Mouse (Mus musculus): ENCODE results near the gene Bend5. TPM values are rescaled to one million over a fixed set of nuclear protein-coding genes. Genes with fewer than 3 reads are reported as not detected.
A peak's percentile ranks its signal among the peaks of the same experiment; 100 is the strongest.

Gene Bend5
- polyA plus RNA-seq, 1 experiment from 2014 or later = 39.9 TPM

GRCm38 (mm10) chr4:111410731-111411130 is 4.1 kb upstream of the Bend5 start:
- H3K9me3 ChIP-seq (ENCODE audit: control insufficient read depth, low read length) = no peaks in the 10 kb centered on the region
- H3K4me1 ChIP-seq (ENCODE audit: control insufficient read depth, insufficient read depth, low read length) = peaks cover 3% of the 10 kb centered on the region
- no peak for DNase-seq (ENCODE audit: low spot score, missing footprints)
- ATAC-seq (ENCODE audit: low FRiP score) = no peak
- H3K27ac ChIP-seq (ENCODE audit: low read depth, low read length) = no peak overlapping the region
- H3K36me3 ChIP-seq (ENCODE audit: control insufficient read depth, insufficient read depth, low read length) = no peaks in the 10 kb centered on the region
- no peaks in the 10 kb centered on the region for H3K27me3 ChIP-seq (ENCODE audit: control insufficient read depth, insufficient read depth, low read length)
- no peak overlapping the region for H3K4me3 ChIP-seq (ENCODE audit: low read depth, low read length)
- WGBS = 88% methylated on average over 4 of the region's 4 CpGs
- H3K4me2 ChIP-seq = no peak overlapping the region
- H3K9ac ChIP-seq (ENCODE audit: low read length) = no peak overlapping the region

GRCm38 (mm10) chr4:111414399-111414798 is 407 bp upstream of the Bend5 start:
- DNase-seq (ENCODE audit: low spot score, missing footprints) = peak; percentile 94
- H3K4me1 ChIP-seq (ENCODE audit: control insufficient read depth, insufficient read depth, low read length) = peaks cover 7% of the 10 kb centered on the region
- no peaks in the 10 kb centered on the region for H3K9me3 ChIP-seq (ENCODE audit: control insufficient read depth, low read length)
- H3K27me3 ChIP-seq (ENCODE audit: control insufficient read depth, insufficient read depth, low read length) = no peaks in the 10 kb centered on the region
- H3K4me2 ChIP-seq = peak overlapping the region; percentile 64
- ATAC-seq (ENCODE audit: low FRiP score) = peak; percentile 23
- H3K9ac ChIP-seq (ENCODE audit: low read length) = peak overlapping the region; percentile 97
- peak overlapping the region; percentile 75 for H3K4me3 ChIP-seq (ENCODE audit: low read depth, low read length)
- under 1% methylated on average over 6 of the region's 6 CpGs for WGBS
- no peak overlapping the region for H3K27ac ChIP-seq (ENCODE audit: low read depth, low read length)
- no peaks in the 10 kb centered on the region for H3K36me3 ChIP-seq (ENCODE audit: control insufficient read depth, insufficient read depth, low read length)

- no peaks in the 10 kb centered on the region for H3K27me3 ChIP-seq (ENCODE audit: control insufficient read depth, insufficient read depth, low read length)
- peak overlapping the region; percentile 64 for H3K4me2 ChIP-seq
- no peak for ATAC-seq (ENCODE audit: low FRiP score)
- peak overlapping the region; percentile 75 for H3K4me3 ChIP-seq (ENCODE audit: low read depth, low read length)
- peak overlapping the region; percentile 97 for H3K9ac ChIP-seq (ENCODE audit: low read length)
- peaks cover 7% of the 10 kb centered on the region for H3K4me1 ChIP-seq (ENCODE audit: control insufficient read depth, insufficient read depth, low read length)
- H3K27ac ChIP-seq (ENCODE audit: low read depth, low read length) = no peak overlapping the region
- H3K36me3 ChIP-seq (ENCODE audit: control insufficient read depth, insufficient read depth, low read length) = no peaks in the 10 kb centered on the region
- WGBS = 80% methylated on average over 3 of the region's 3 CpGs
- DNase-seq (ENCODE audit: low spot score, missing footprints) = no peak
- H3K9me3 ChIP-seq (ENCODE audit: control insufficient read depth, low read length) = no peaks in the 10 kb centered on the region
Observed at GRCm38 (mm10) chr4:111416126-111416525, 1.3 kb downstream of the Bend5 start.

GRCm38 (mm10) chr4:111416551-111416950 is 1.7 kb downstream of the Bend5 start:
- Histone ChIP-seq H3K27ac (ENCODE audit: low read depth, low read length) (no peak overlapping the region), H3K9ac (ENCODE audit: low read length) (no peak overlapping the region), H3K4me2 (peak overlapping the region; percentile 64; the same call in 1 of the 2 replicates), H3K36me3 (ENCODE audit: control insufficient read depth, insufficient read depth, low read length) (no peaks in the 10 kb centered on the region), H3K4me1 (ENCODE audit: control insufficient read depth, insufficient read depth, low read length) (peaks cover 7% of the 10 kb centered on the region), H3K4me3 (ENCODE audit: low read depth, low read length) (no peak overlapping the region), H3K9me3 (ENCODE audit: control insufficient read depth, low read length) (no peaks in the 10 kb centered on the region), H3K27me3 (ENCODE audit: control insufficient read depth, insufficient read depth, low read length) (no peaks in the 10 kb centered on the region)
- ATAC-seq (ENCODE audit: low FRiP score) (no peak), DNase-seq (ENCODE audit: low spot score, missing footprints) (peak; percentile 73)
- WGBS = 60% methylated on average over 3 of the region's 3 CpGs

- Histone ChIP-seq H3K4me2 (no peak overlapping the region), H3K9me3 (ENCODE audit: control insufficient read depth, low read length) (no peaks in the 10 kb centered on the region), H3K4me3 (ENCODE audit: low read depth, low read length) (no peak overlapping the region), H3K36me3 (ENCODE audit: control insufficient read depth, insufficient read depth, low read length) (no peaks in the 10 kb centered on the region), H3K4me1 (ENCODE audit: control insufficient read depth, insufficient read depth, low read length) (peaks cover 7% of the 10 kb centered on the region), H3K9ac (ENCODE audit: low read length) (no peak overlapping the region), H3K27me3 (ENCODE audit: control insufficient read depth, insufficient read depth, low read length) (no peaks in the 10 kb centered on the region), H3K27ac (ENCODE audit: low read depth, low read length) (no peak overlapping the region)
- 97% methylated on average over 5 of the region's 5 CpGs for WGBS
- ATAC-seq (ENCODE audit: low FRiP score) = no peak
- peak; percentile 61 for DNase-seq (ENCODE audit: low spot score, missing footprints)
Observed at GRCm38 (mm10) chr4:111417716-111418115, 2.9 kb downstream of the Bend5 start.

GRCm38 (mm10) chr4:111419476-111419875 is 4.7 kb downstream of the Bend5 start:
- Histone ChIP-seq H3K36me3 (ENCODE audit: control insufficient read depth, insufficient read depth, low read length) (no peaks in the 10 kb centered on the region), H3K4me3 (ENCODE audit: low read depth, low read length) (no peak overlapping the region)
- WGBS = 84% methylated on average over 1 of the region's 1 CpGs

GRCm38 (mm10) chr4:111420031-111420430 is 5.2 kb downstream of the Bend5 start:
- 89% methylated on average over 3 of the region's 3 CpGs for WGBS
- no peaks in the 10 kb centered on the region for H3K36me3 ChIP-seq (ENCODE audit: control insufficient read depth, insufficient read depth, low read length)
- ATAC-seq (ENCODE audit: low FRiP score) (no peak), DNase-seq (ENCODE audit: low spot score, missing footprints) (peak; percentile 44)
- H3K27ac ChIP-seq (ENCODE audit: low read depth, low read length) = no peak overlapping the region
- H3K27me3 ChIP-seq (ENCODE audit: control insufficient read depth, insufficient read depth, low read length) = no peaks in the 10 kb centered on the region
- H3K9me3 ChIP-seq (ENCODE audit: control insufficient read depth, low read length) = no peaks in the 10 kb centered on the region
- H3K9ac ChIP-seq (ENCODE audit: low read length) = no peak overlapping the region
- H3K4me1 ChIP-seq (ENCODE audit: control insufficient read depth, insufficient read depth, low read length) = peaks cover 7% of the 10 kb centered on the region
- no peak overlapping the region for H3K4me2 ChIP-seq
- H3K4me3 ChIP-seq (ENCODE audit: low read depth, low read length) = no peak overlapping the region

More at GRCm38 (mm10) chr4:111419476-111419875, 4.7 kb downstream of the Bend5 start:
- Histone ChIP-seq H3K4me1 (ENCODE audit: control insufficient read depth, insufficient read depth, low read length) (peaks cover 7% of the 10 kb centered on the region), H3K27me3 (ENCODE audit: control insufficient read depth, insufficient read depth, low read length) (no peaks in the 10 kb centered on the region), H3K27ac (ENCODE audit: low read depth, low read length) (no peak overlapping the region), H3K9me3 (ENCODE audit: control insufficient read depth, low read length) (no peaks in the 10 kb centered on the region), H3K9ac (ENCODE audit: low read length) (no peak overlapping the region), H3K4me2 (no peak overlapping the region)
- no peak for ATAC-seq (ENCODE audit: low FRiP score)
- DNase-seq (ENCODE audit: low spot score, missing footprints) = peak; percentile 73

- Histone ChIP-seq H3K4me3 (ENCODE audit: low read depth, low read length) (no peak overlapping the region), H3K4me2 (no peak overlapping the region), H3K36me3 (ENCODE audit: control insufficient read depth, insufficient read depth, low read length) (no peaks in the 10 kb centered on the region), H3K27ac (ENCODE audit: low read depth, low read length) (no peak overlapping the region), H3K9me3 (ENCODE audit: control insufficient read depth, low read length) (no peaks in the 10 kb centered on the region), H3K27me3 (ENCODE audit: control insufficient read depth, insufficient read depth, low read length) (no peaks in the 10 kb centered on the region), H3K9ac (ENCODE audit: low read length) (no peak overlapping the region), H3K4me1 (ENCODE audit: control insufficient read depth, insufficient read depth, low read length) (peaks cover 2% of the 10 kb centered on the region; the same call in 1 of the 2 replicates)
- ATAC-seq (ENCODE audit: low FRiP score) (no peak), DNase-seq (ENCODE audit: low spot score, missing footprints) (peak; percentile 39)
- 87% methylated on average over 4 of the region's 4 CpGs for WGBS
Observed at GRCm38 (mm10) chr4:111420955-111421354, 6.1 kb downstream of the Bend5 start.

- ATAC-seq (ENCODE audit: low FRiP score) (no peak), DNase-seq (ENCODE audit: low spot score, missing footprints) (no peak)
- H3K4me3 ChIP-seq (ENCODE audit: low read depth, low read length) = no peak overlapping the region
- no peaks in the 10 kb centered on the region for H3K27me3 ChIP-seq (ENCODE audit: control insufficient read depth, insufficient read depth, low read length)
- H3K4me1 ChIP-seq (ENCODE audit: control insufficient read depth, insufficient read depth, low read length) = no peaks in the 10 kb centered on the region
- no peaks in the 10 kb centered on the region for H3K36me3 ChIP-seq (ENCODE audit: control insufficient read depth, insufficient read depth, low read length)
- no peak overlapping the region for H3K4me2 ChIP-seq
- no peaks in the 10 kb centered on the region for H3K9me3 ChIP-seq (ENCODE audit: control insufficient read depth, low read length)
- no peak overlapping the region for H3K27ac ChIP-seq (ENCODE audit: low read depth, low read length)
- H3K9ac ChIP-seq (ENCODE audit: low read length) = no peak overlapping the region
- WGBS = 89% methylated on average over 6 of the region's 6 CpGs
Observed at GRCm38 (mm10) chr4:111421785-111422184, 7.0 kb downstream of the Bend5 start.

Measured in midbrain, embryonic 11.5 days (tissue).